Comparison of ENCODE assay signal across 18 mouse cellular contexts in the genomic region with DNA sequence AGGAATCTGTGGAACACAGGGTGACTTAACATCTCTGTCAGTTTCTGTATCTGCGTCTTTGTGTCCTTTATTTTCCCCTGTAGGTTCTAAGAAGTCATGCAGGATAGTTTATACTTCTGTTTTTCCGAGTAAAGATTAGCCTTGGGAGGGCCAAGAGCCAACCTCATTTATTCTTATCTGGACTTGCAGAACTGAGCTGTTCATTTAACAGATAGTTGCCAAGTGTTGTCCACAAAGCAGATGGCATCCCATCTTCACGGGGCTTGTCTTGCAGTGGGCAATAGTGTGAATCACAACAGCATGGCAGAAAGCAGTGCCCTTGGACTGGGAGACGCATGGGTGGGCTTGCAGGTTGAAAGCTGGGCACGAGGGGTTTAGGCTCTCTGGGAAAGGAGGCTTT. TPM values are rescaled to one million over a fixed set of nuclear protein-coding genes. Genes with fewer than 3 reads are reported as not detected.
DNase-seq lines count a peak whose midpoint lies in the region; ATAC-seq and TF ChIP-seq lines count a peak whose summit lies in the region.
"Had no signal": no experiment of that assay in that cellular context is flagged by ENCODE, and none has a peak within 500 bp of the region (broad histone marks: within the 10 kb centered on the region; RNA-seq: fewer than 3 reads in every experiment).

No protein-coding gene starts in this region.

- TF ChIP-seq CTCF in stomach, postnatal 0 days (IDR thresholded peaks at IDR 0.05; ENCODE audit: low read depth), result no peak

- no peak overlapping the region for H3K9ac ChIP-seq in stomach, embryonic 15.5 days
- H3K9ac ChIP-seq in stomach, postnatal 0 days (ENCODE audit: low read length), result no peak overlapping the region
- peak overlapping the region; percentile 39; the same call in 1 of the 2 replicates for H3K9ac ChIP-seq in liver, embryonic 15.5 days
- H3K9ac ChIP-seq: hindbrain, embryonic 15.5 days; kidney, embryonic 15.5 days had no signal

- WGBS in stomach, embryonic 15.5 days, result 68% methylated on average over 5 of the region's 5 CpGs
- WGBS in stomach, postnatal 0 days, result 66% methylated on average over 5 of the region's 5 CpGs
- 25% methylated on average over 5 of the region's 5 CpGs for WGBS in liver, embryonic 15.5 days (ENCODE audit: insufficient replicate concordance)

- no peaks in the 10 kb centered on the region for H3K27me3 ChIP-seq in stomach, embryonic 15.5 days (replicated peaks)
- no peaks in the 10 kb centered on the region for H3K27me3 ChIP-seq in stomach, postnatal 0 days (ENCODE audit: control insufficient read depth, insufficient read depth, low read length)
- H3K27me3 ChIP-seq in erythroblast, embryonic 14.5 days (ENCODE audit: control insufficient read depth), result peaks cover 21% of the 10 kb centered on the region
- H3K27me3 ChIP-seq in liver, embryonic 15.5 days, result peaks cover 25% of the 10 kb centered on the region

- H3K9me3 ChIP-seq in stomach, embryonic 15.5 days, result no peaks in the 10 kb centered on the region
- H3K9me3 ChIP-seq in stomach, postnatal 0 days (ENCODE audit: control insufficient read depth, low read length), result no peaks in the 10 kb centered on the region
- H3K9me3 ChIP-seq in erythroblast, embryonic 14.5 days (ENCODE audit: control insufficient read depth, low read length), result no peaks in the 10 kb centered on the region
- H3K9me3 ChIP-seq in liver, embryonic 15.5 days (replicated peaks), result no peaks in the 10 kb centered on the region
- H3K9me3 ChIP-seq: hindbrain, embryonic 15.5 days; kidney, embryonic 15.5 days had no signal

- TF ChIP-seq EP300 in stomach, postnatal 0 days (optimal IDR thresholded peaks at IDR 0.05), result no peak

- H3K4me2 ChIP-seq in stomach, embryonic 15.5 days, result no peak overlapping the region
- H3K4me2 ChIP-seq in stomach, postnatal 0 days (replicated peaks; ENCODE audit: low read depth), result no peak overlapping the region
- peak overlapping the region; percentile 84 for H3K4me2 ChIP-seq in liver, embryonic 15.5 days
- H3K4me2 ChIP-seq: hindbrain, embryonic 15.5 days; kidney, embryonic 15.5 days had no signal

- DNase-seq in stomach, postnatal 0 days (ENCODE audit: low spot score), result no peak
- no peak for DNase-seq in left cerebral cortex, adult 9 months (ENCODE audit: low spot score in 2 of 2)
- DNase-seq in layer of hippocampus, postnatal 10 days (ENCODE audit: low spot score in 2 of 2), result no peak
- DNase-seq in spleen, postnatal 4 days (ENCODE audit: low spot score in 2 of 2), result no peak
- DNase-seq: cerebellum, adult 11 months; cerebellum, postnatal 10 days; gastrocnemius, postnatal 14 days; heart, adult 18-20 months; heart, postnatal 4 days; left cerebral cortex, postnatal 4 days; thymus, postnatal 25 days had no signal

- no peak overlapping the region for H3K27ac ChIP-seq in stomach, embryonic 15.5 days
- H3K27ac ChIP-seq in stomach, postnatal 0 days (replicated peaks), result no peak overlapping the region
- H3K27ac ChIP-seq in liver, embryonic 15.5 days (replicated peaks), result peak overlapping the region; percentile 92
- H3K27ac ChIP-seq: hindbrain, embryonic 15.5 days; kidney, embryonic 15.5 days had no signal

- ATAC-seq in stomach, embryonic 15.5 days (ENCODE audit: insufficient read depth, low FRiP score, low read depth), result peak; percentile 33; the same call in 1 of the 2 replicates
- no peak for ATAC-seq in stomach, postnatal 0 days (ENCODE audit: low FRiP score, low TSS enrichment)
- peak; percentile 70 for ATAC-seq in liver, embryonic 15.5 days (ENCODE audit: insufficient read depth)
- ATAC-seq: intestine, embryonic 16.5 days; midbrain, embryonic 16.5 days had no signal

- H3K36me3 ChIP-seq in stomach, embryonic 15.5 days, result no peaks in the 10 kb centered on the region
- no peaks in the 10 kb centered on the region for H3K36me3 ChIP-seq in stomach, postnatal 0 days (ENCODE audit: control insufficient read depth, insufficient read depth, low read length)
- peaks cover 88% of the 10 kb centered on the region for H3K36me3 ChIP-seq in erythroblast, embryonic 14.5 days (ENCODE audit: control insufficient read depth)
- peaks cover 35% of the 10 kb centered on the region for H3K36me3 ChIP-seq in liver, embryonic 15.5 days (replicated peaks)
- H3K36me3 ChIP-seq: hindbrain, embryonic 15.5 days had no signal

- 0 out of 2 replicates have a peak, but pooled peaks cover 9% of the 10 kb centered on the region for H3K4me1 ChIP-seq in stomach, embryonic 15.5 days
- peaks cover 2% of the 10 kb centered on the region; the same call in 1 of the 2 replicates for H3K4me1 ChIP-seq in stomach, postnatal 0 days (replicated peaks; ENCODE audit: control insufficient read depth, insufficient read depth)
- H3K4me1 ChIP-seq in erythroblast, embryonic 14.5 days (ENCODE audit: control insufficient read depth), result peaks cover 85% of the 10 kb centered on the region
- H3K4me1 ChIP-seq in liver, embryonic 15.5 days (replicated peaks), result peaks cover 77% of the 10 kb centered on the region

- no peak overlapping the region for H3K4me3 ChIP-seq in stomach, embryonic 15.5 days (replicated peaks)
- H3K4me3 ChIP-seq in stomach, postnatal 0 days (ENCODE audit: low read depth, low read length), result no peak overlapping the region
- H3K4me3 ChIP-seq in erythroblast, embryonic 14.5 days (replicated peaks), result peak overlapping the region; percentile 88
- peak overlapping the region; percentile 85 for H3K4me3 ChIP-seq in liver, embryonic 15.5 days (replicated peaks)
- H3K4me3 ChIP-seq: hindbrain, embryonic 15.5 days; kidney, embryonic 15.5 days had no signal

RNA-seq across cellular contexts. Expression of a gene that starts 5.7 kb away (rescaled TPM):
- polyA plus RNA-seq in stomach, embryonic 15.5 days (2015; fragmentation: Nextera tagmentation; extraction: Ambion mirVana), result 5.8 and 7.3 TPM in 2 replicates
- polyA plus RNA-seq in stomach, postnatal 0 days (2015; fragmentation: Nextera tagmentation; extraction: Ambion mirVana), result 5.5 and 6.2 TPM in 2 replicates
- 7.7 and 8.4 TPM in 2 replicates for polyA plus RNA-seq in erythroblast, embryonic 14.5 days (2012)
- 21.5 and 23.0 TPM in 2 replicates for polyA plus RNA-seq in liver, embryonic 15.5 days (2015; fragmentation: Nextera tagmentation; extraction: Ambion mirVana)
- total RNA-seq in layer of hippocampus, postnatal 10 days (2021), result 10 to 100 TPM; 17.1 TPM

RNA-seq across cellular contexts. Expression of a gene that starts 30.0 kb away (rescaled TPM):
- 147 and 164 TPM in 2 replicates for polyA plus RNA-seq in stomach, embryonic 15.5 days (2015; fragmentation: Nextera tagmentation; extraction: Ambion mirVana)
- 129 and 132 TPM in 2 replicates for polyA plus RNA-seq in stomach, postnatal 0 days (2015; fragmentation: Nextera tagmentation; extraction: Ambion mirVana)
- polyA plus RNA-seq in erythroblast, embryonic 14.5 days (2012), result 1.2 and 2.7 TPM in 2 replicates
- 75.3 and 80.3 TPM in 2 replicates for polyA plus RNA-seq in liver, embryonic 15.5 days (2015; fragmentation: Nextera tagmentation; extraction: Ambion mirVana)
- total RNA-seq in layer of hippocampus, postnatal 10 days (2021), result 10 to 100 TPM; 53.4 to 53.9 TPM

RNA-seq across cellular contexts. Expression of a gene that starts 42.7 kb away (rescaled TPM):
- 1.9 and 3.1 TPM in 2 replicates for polyA plus RNA-seq in stomach, embryonic 15.5 days (2015; fragmentation: Nextera tagmentation; extraction: Ambion mirVana)
- 57.7 and 68.3 TPM in 2 replicates for polyA plus RNA-seq in stomach, postnatal 0 days (2015; fragmentation: Nextera tagmentation; extraction: Ambion mirVana)
- polyA plus RNA-seq in erythroblast, embryonic 14.5 days (2012), result not detected in 2 replicates
- polyA plus RNA-seq in liver, embryonic 15.5 days (2015; fragmentation: Nextera tagmentation; extraction: Ambion mirVana), result 0.09 and 0.13 TPM in 2 replicates
- 10 to 100 TPM; 85.1 to 89.1 TPM for total RNA-seq in layer of hippocampus, postnatal 10 days (2021)

Comparison
In these comparisons a context has a peak if more than half of its experiments do, and no peak if none do; other contexts are left out.
1. RNA of a gene that starts 42.7 kb away (polyA plus RNA-seq): 57.7 to 68.3 TPM in stomach, postnatal 0 days; 1.9 to 3.1 TPM in stomach, embryonic 15.5 days, 0.09 to 0.13 TPM in liver, embryonic 15.5 days and not detected in erythroblast, embryonic 14.5 days; every median in the first group is over 10 times any median in the second.
2. H3K4me3 ChIP-seq: peak in erythroblast, embryonic 14.5 days (single experiment) and liver, embryonic 15.5 days (single experiment); none in stomach, embryonic 15.5 days (single experiment) and stomach, postnatal 0 days (single experiment).
3. RNA of a gene that starts 30.0 kb away (polyA plus RNA-seq): 147 to 164 TPM in stomach, embryonic 15.5 days, 129 to 132 TPM in stomach, postnatal 0 days and 75.3 to 80.3 TPM in liver, embryonic 15.5 days; 1.2 to 2.7 TPM in erythroblast, embryonic 14.5 days; every median in the first group is over 10 times any median in the second.